Mouse (Mus musculus) T-helper 2 cell (primary cell): Measurements from ENCODE around the gene Angptl6.

Experiments used
- in situ Hi-C: fragments of 300-600 bp; cut with MboI, MseI; formaldehyde crosslinking; loops from one replicate; pipeline ENCODE4 v1.15.1; 2025; ENCODE audit warnings: high pct_unique_total_duplicates

Gene Angptl6

GRCm38 (mm10) chr9:20879097-20879792 lies at the start of gene Angptl6:
TSS of gene Angptl6 (minus strand) at chr9:20879727.
- in situ Hi-C loops, result loop anchor here (10.0 kb wide), 1 partner anchor 64 kb away; the partner anchor contains the start of genes Col5a3 and Rdh8

DNA sequence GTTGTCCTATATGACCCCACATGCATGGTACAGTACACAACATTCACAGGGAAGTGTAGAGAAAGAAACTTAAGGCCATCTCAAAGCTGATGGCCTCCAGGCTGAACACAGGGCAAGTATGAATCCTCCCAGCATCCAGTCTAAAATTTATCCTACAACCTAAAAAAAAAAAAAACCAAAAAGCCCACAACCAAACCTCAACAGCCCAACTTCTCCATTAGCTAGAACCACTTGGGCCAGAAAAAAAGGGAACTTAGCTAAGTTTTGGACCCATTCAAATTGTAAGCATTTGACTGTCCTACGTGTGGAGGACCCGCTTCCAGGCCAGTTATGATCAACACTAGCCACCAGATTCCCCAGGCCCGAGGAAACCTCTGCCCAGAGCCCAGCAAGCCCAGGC lies 43.7 kb upstream of the Angptl6 start:
- in situ Hi-C loops, result loop anchor here (10.0 to 25.0 kb wide), 3 partner anchors 72 to 1439 kb away; no protein-coding TSS in a partner anchor

DNA sequence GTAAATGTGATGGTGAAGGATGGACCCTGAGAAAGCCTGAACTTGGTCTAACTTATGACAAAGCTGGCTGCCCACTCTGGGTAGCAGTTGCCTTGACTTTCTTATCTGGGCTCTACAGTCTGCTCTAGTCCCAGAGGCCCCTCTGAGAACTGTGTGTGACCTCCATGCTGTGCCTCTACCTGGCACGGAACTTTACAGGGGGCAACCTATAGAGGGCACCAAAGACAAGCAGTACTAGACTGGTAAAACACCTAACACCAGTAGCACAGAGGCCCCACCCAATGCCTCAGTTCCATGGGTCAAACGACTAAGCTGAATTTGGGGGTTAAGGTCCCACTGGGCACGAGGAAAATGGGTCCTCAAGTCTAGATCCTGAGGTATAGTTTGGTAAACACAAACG lies 36.6 kb upstream of the Angptl6 start:
- in situ Hi-C loops, result loop anchor here (10.0 to 25.0 kb wide), 2 partner anchors 229 to 1446 kb away; partner anchors contain the start of gene Cdc37

DNA sequence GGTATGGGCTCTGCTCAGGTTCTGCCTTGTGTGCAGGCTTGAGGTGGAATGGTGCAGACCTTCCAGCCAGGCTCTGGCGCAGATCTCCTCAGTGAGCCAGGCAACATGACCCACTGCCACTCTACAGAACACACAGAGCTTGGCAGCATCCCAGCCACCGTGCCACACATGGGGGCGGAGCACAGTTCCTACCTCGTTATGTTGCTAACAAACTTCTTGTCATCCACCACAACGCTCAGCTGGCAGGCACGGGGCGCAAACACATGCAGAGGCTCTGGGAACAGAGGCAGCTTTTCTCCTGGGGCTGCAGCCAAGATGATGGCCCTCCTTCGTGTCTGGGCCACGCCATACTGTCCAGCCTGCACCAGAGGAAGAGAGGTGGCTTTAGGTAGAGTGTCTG lies 30.4 kb upstream of the Angptl6 start:
- in situ Hi-C loops, result loop anchor here (5.0 to 25.0 kb wide), 3 partner anchors 37 to 1452 kb away; partner anchors contain the start of gene Cdc37

DNA sequence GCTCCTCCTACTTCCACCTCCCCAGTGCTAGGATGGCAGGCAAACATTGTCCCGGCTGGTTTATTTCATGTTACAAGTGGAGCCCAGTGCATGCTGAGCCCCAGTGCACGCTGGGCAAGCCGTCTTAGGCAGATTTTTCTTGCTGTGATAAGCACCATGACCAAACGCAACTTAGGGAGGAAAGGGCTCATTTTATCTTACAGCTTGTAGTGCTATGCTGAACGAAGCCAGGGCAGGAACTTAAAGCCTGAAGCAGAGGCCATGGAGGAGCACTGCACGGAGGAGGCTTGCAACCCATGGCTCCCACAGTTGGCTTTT lies 22.6 kb upstream of the Angptl6 start:
- in situ Hi-C loops, result loop anchor here (25.0 kb wide), 1 partner anchor 1460 kb away; no protein-coding TSS in a partner anchor

- in situ Hi-C loops, result loop anchor here (25.0 kb wide), 1 partner anchor 1461 kb away; no protein-coding TSS in a partner anchor
These were observed 22.1 kb upstream of the Angptl6 start for GRCm38 (mm10) chr9:20901466-20902173.

DNA sequence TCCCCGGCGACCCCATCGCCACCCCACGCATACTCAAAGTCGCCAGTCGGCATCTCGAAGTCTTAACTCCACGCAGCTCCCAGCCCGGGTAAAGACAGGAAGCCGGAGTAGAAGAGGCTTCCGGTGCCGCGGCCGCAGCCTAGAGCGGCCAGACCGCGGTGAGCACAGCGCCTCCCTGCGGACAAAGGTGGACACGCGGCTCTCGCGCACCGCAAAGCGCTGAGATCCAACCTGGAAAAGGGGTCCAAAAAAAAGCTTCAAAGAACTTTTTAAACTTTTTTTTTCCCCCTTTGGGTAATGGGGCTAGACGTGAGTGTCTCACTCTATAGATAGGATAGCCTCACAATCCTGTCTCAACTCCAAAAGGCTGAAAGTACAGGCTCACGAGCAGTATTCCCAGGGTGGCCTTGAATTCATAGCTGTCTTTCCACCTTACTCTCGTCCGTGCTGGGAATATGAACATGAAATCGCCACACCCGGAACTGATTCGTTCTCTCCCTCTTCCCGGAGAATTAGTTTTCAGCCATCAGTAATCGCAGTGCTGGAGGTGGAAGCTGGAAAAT lies 19.1 kb upstream of the Angptl6 start, which contains the start of gene Eif3g:
Gene Eif3g (minus strand): TSS at position 113 of the 563 bp plus-strand sequence.
- in situ Hi-C loops, result no loop called here

GRCm38 (mm10) chr9:20897736-20898510 lies 18.4 kb upstream of the Angptl6 start:
- in situ Hi-C loops, result no loop called here

- in situ Hi-C loops, result no loop called here
These were observed 15.9 kb upstream of the Angptl6 start for GRCm38 (mm10) chr9:20895382-20895781.

DNA sequence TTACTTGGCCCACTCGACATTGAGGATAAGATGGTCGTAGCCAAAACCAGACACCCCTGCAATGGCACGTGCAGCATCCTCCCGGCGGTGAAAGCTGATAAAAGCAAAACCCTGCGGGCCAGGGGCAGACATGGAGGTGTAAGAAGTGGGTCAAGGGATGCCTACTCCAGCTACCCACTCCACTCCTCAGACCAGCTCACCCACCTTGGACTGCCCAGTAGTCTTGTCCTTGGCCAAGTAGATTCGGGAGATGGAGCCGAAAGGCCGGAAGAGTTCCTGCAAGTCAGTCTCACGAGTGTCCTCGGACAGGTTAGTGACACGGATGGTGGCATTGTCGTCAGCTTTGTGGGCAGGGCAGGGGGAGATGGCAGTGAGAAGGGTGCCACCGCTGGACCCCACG lies 15.1 kb upstream of the Angptl6 start:
- in situ Hi-C loops, result no loop called here

DNA sequence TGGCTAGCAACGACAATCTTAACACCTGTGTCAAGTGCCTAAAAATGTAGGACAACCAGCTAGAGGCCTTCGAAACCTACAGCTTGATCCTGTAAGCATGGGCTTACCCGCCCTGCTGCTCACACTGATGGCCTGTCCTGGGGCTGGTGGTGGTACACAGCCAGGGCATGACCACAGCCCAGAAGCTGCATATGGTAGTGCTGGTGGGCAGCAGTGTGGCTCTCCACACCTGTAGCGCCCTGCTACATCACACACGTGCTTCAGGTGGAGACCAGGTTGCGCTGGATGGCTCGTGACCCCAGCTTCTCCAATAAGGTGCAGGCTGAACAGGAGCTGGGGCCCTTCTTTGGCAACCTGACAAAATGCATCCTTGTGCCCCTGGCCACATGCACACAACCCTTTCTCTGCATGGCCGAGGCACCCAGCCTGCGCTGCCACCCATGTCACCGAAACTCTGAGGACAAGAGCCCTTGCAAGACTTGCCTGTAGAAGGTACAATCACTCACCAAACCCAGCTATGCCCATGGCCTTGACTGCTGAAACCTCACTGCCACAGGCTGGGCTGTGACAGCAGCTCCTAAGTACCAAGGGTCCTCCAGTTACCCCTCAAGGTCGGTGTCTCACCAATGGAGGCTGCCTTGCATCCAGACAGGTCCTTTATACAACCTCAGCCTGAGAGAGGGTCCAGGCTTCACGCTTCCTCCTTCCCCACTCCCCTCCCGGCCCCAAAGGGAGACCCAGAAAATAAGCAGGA lies 14.2 kb upstream of the Angptl6 start:
- in situ Hi-C loops, result no loop called here

GRCm38 (mm10) chr9:20893069-20893468 lies 13.5 kb upstream of the Angptl6 start:
- in situ Hi-C loops, result no loop called here

DNA sequence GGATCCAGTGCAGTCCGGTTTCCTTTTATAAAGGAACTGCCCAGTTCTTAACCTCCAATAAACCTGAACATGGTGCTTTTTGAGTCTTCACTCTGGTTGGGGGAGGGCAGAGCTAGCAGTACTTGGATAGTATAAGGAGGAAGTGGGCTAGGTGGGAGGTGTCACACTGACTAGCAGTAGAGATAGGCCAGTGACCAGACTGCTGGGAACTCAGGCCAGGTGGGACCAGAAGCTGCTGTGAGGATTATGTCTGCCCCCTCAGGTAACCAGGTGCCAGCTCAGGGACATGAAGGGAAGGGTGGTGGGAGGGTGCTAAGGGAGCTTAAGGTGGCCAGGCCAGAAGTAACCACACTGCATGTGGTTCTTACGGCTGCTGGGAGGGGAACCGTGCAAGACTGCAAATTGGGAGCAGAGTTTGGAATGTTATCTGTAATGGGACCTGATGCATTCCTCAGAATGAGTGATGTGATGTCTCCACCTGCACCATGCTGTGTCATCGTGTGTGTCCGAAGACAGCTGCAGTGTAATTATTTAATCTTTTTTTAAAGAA lies 12.7 kb upstream of the Angptl6 start:
- in situ Hi-C loops, result no loop called here

DNA sequence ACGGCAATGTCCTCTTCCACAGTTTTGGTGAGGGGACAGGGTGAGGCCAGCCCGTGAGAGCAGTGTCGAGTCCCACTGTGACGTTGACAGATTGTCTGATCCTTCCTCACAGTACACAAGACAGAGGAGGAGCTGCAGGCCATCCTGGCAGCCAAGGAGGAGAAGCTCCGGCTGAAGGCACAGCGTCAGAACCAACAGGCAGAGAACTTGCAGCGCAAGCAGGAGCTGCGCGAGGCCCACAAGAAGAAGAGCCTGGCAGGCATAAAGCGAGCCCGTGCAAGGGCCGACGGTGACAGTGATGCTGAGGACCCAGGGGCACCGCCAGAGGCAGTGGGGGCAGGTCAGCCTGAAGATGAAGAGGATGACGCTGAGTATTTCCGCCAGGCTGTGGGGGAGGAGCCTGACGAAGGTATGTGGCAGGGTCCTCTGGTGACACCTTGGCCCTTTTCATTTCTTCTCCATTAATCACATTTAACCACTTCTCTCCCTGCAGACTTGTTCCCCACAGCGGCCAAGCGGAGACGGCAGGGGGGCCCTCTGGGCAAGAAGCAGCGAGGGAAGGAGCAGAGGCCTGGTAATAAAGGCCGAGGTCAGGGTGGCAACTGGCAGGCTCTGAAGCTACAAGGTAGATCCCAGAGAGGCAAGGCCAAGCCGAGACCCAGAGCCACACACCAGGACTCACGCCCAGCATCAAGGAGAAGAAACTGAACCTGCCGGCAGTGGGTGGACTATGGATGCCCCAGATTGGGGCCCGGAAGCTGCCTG lies 12.0 kb upstream of the Angptl6 start:
- in situ Hi-C loops, result no loop called here

DNA sequence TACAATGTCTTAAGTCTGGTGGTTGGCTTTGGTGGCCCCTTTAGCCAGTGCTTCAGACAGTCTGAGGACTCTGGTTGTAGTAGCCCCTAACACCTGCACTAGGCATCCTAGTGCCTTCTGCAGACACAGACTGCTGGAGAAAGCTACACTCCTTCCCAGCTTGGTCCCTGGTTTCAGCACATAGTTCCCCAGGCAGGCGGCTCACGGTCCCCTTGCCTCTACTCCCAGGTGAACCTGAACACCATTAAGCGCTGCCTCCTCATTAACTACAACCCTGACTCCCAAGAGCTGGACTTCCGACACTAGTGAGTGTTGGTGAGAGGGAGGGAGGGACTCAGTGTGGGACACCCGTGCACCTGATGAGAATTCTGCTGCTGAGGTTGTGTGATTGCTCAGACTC lies 10.9 kb upstream of the Angptl6 start:
- in situ Hi-C loops, result no loop called here

DNA sequence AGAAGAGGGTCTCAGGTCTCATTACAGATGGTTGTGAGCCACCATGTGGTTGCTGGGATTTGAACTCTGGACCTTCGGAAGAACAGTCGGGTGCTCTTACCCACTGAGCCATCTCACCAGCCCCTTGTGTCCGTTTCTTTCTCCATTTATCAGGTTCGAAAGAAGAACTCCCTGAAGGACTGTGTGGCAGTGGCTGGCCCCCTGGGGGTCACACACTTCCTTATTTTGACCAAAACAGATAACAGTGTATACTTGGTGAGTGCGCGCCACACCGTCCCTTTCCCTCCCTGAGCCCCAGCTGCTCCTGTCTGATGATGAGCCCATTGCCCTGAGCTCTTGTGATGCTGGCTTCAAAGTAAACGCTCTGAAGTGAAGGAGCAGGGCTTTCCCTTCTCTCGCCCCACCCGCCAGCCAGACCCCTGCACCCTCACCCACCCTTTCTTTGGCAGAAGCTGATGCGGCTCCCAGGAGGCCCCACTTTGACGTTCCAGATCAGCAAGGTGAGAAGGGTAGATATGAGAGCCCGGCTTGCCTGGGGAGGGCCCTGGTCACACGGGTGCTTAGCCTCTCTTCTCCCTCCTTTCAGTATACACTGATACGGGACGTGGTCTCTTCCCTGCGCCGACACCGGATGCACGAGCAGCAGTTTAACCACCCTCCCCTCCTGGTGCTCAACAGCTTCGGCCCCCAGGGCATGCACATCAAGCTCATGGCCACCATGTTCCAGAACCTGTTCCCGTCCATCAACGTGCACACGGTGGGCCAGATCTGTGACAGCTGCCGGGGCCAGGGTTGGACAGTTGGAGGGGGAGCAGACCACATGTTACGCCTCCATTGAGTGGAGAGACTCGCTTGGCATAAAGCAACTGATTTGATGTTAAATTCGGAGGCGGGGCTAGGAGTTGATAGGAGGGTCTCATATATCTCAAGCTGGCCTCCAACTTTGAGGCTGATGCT lies 9.9 kb upstream of the Angptl6 start:
- in situ Hi-C loops, result no loop called here

GRCm38 (mm10) chr9:20888386-20888765 lies 8.8 kb upstream of the Angptl6 start:
- in situ Hi-C loops, result no loop called here

- in situ Hi-C loops, result no loop called here
These were observed 8.3 kb upstream of the Angptl6 start, which contains the start of gene Ppan for GRCm38 (mm10) chr9:20887704-20888385. TSS of gene Ppan (plus strand) at chr9:20888175.
